Mouse (Mus musculus): ENCODE results near the gene Tmsb4x. TPM values are rescaled to one million over a fixed set of nuclear protein-coding genes. Genes with fewer than 3 reads are reported as not detected.

Tmsb4x gene
- polyA plus RNA-seq, 1 experiment from 2014 or later: 2,138 TPM

- Histone ChIP-seq H3K27ac (replicated peaks) (no peak overlapping the region), H3K4me3 (no peak overlapping the region), H3K27me3 (replicated peaks; ENCODE audit: low read depth, poor library complexity, severe bottlenecking) (peaks cover 97% of the 10 kb centered on the region), H3K9me3 (no peaks in the 10 kb centered on the region), H3K36me3 (replicated peaks) (no peaks in the 10 kb centered on the region), H3K4me1 (no peaks in the 10 kb centered on the region)
- DNase-seq (ENCODE audit: low spot score): no peak
- WGBS: 80% methylated on average over 6 of the region's 6 CpGs
These were observed 33.8 kb downstream of the Tmsb4x start for GRCm38 (mm10) chrX:167175319-167175718.

- Histone ChIP-seq H3K27me3 (replicated peaks; ENCODE audit: low read depth, poor library complexity, severe bottlenecking) (peaks cover 97% of the 10 kb centered on the region), H3K36me3 (replicated peaks) (no peaks in the 10 kb centered on the region), H3K9me3 (no peaks in the 10 kb centered on the region), H3K27ac (replicated peaks) (no peak overlapping the region), H3K4me3 (no peak overlapping the region), H3K4me1 (no peaks in the 10 kb centered on the region)
- DNase-seq (ENCODE audit: low spot score): no peak
- WGBS: 79% methylated on average over 3 of the region's 3 CpGs
These were observed 34.8 kb downstream of the Tmsb4x start for GRCm38 (mm10) chrX:167174311-167174710.

GRCm38 (mm10) chrX:167172256-167172655, 36.9 kb downstream of the Tmsb4x start:
- H3K4me3 ChIP-seq: no peak overlapping the region
- H3K9me3 ChIP-seq: no peaks in the 10 kb centered on the region
- DNase-seq (ENCODE audit: low spot score): no peak
- WGBS: 72% methylated on average over 2 of the region's 2 CpGs
- H3K27me3 ChIP-seq (replicated peaks; ENCODE audit: low read depth, poor library complexity, severe bottlenecking): peaks cover 98% of the 10 kb centered on the region
- no peaks in the 10 kb centered on the region for H3K4me1 ChIP-seq
- H3K27ac ChIP-seq (replicated peaks): no peak overlapping the region
- H3K36me3 ChIP-seq (replicated peaks): no peaks in the 10 kb centered on the region

- 76% methylated on average over 2 of the region's 2 CpGs for WGBS
- no peaks in the 10 kb centered on the region for H3K36me3 ChIP-seq (replicated peaks)
- H3K4me3 ChIP-seq: no peak overlapping the region
- no peaks in the 10 kb centered on the region for H3K4me1 ChIP-seq
- H3K27me3 ChIP-seq (replicated peaks; ENCODE audit: low read depth, poor library complexity, severe bottlenecking): peaks cover 98% of the 10 kb centered on the region
- H3K9me3 ChIP-seq: no peaks in the 10 kb centered on the region
- no peak for DNase-seq (ENCODE audit: low spot score)
- H3K27ac ChIP-seq (replicated peaks): no peak overlapping the region
These were observed 37.8 kb downstream of the Tmsb4x start for GRCm38 (mm10) chrX:167171281-167171680.

GRCm38 (mm10) chrX:167167282-167167681, 41.8 kb downstream of the Tmsb4x start:
- no peak for DNase-seq (ENCODE audit: low spot score)
- H3K36me3 ChIP-seq (replicated peaks): no peaks in the 10 kb centered on the region
- WGBS: 77% methylated on average over 2 of the region's 2 CpGs
- peaks cover 100% of the 10 kb centered on the region for H3K27me3 ChIP-seq (replicated peaks; ENCODE audit: low read depth, poor library complexity, severe bottlenecking)
- no peaks in the 10 kb centered on the region for H3K4me1 ChIP-seq
- H3K4me3 ChIP-seq: no peak overlapping the region
- H3K27ac ChIP-seq (replicated peaks): no peak overlapping the region
- no peaks in the 10 kb centered on the region for H3K9me3 ChIP-seq

GRCm38 (mm10) chrX:167166051-167166450, 43.1 kb downstream of the Tmsb4x start:
- no peak overlapping the region for H3K4me3 ChIP-seq
- peaks cover 94% of the 10 kb centered on the region for H3K27me3 ChIP-seq (replicated peaks; ENCODE audit: low read depth, poor library complexity, severe bottlenecking)
- H3K9me3 ChIP-seq: no peaks in the 10 kb centered on the region
- H3K27ac ChIP-seq (replicated peaks): no peak overlapping the region
- DNase-seq (ENCODE audit: low spot score): no peak
- 93% methylated on average over 1 of the region's 1 CpGs for WGBS
- no peaks in the 10 kb centered on the region for H3K36me3 ChIP-seq (replicated peaks)
- no peaks in the 10 kb centered on the region for H3K4me1 ChIP-seq

- Histone ChIP-seq H3K4me3 (no peak overlapping the region), H3K36me3 (replicated peaks) (no peaks in the 10 kb centered on the region), H3K27me3 (replicated peaks; ENCODE audit: low read depth, poor library complexity, severe bottlenecking) (peaks cover 93% of the 10 kb centered on the region), H3K9me3 (no peaks in the 10 kb centered on the region), H3K27ac (replicated peaks) (no peak overlapping the region), H3K4me1 (no peaks in the 10 kb centered on the region)
- DNase-seq (ENCODE audit: low spot score): no peak
- 73% methylated on average over 4 of the region's 4 CpGs for WGBS
These were observed 51.4 kb downstream of the Tmsb4x start for GRCm38 (mm10) chrX:167157691-167158090.

Other genes with a start within 250 kb of the Tmsb4x start
- gene Tlr8, start 55.0 kb upstream of the Tmsb4x start, polyA plus RNA-seq (2016; fragmentation: Nextera tagmentation; extraction: Ambion mirVana): 0.05 TPM in 1 of 2 replicates, not detected in the other
- gene Tlr7, start 121.2 kb upstream of the Tmsb4x start, polyA plus RNA-seq (2016; fragmentation: Nextera tagmentation; extraction: Ambion mirVana): 0.16 and 0.19 TPM in 2 replicates
- 22.1 and 23.2 TPM in 2 replicates for gene Prps2, start 173.4 kb upstream of the Tmsb4x start, polyA plus RNA-seq (2016; fragmentation: Nextera tagmentation; extraction: Ambion mirVana)